Mouse (Mus musculus) hindbrain, embryonic 12.5 days (tissue): ENCODE measurements around the gene Tesc. TPM values are rescaled to one million over a fixed set of nuclear protein-coding genes. Genes with fewer than 3 reads are reported as not detected.
A peak's percentile ranks its signal among the peaks of the same experiment; 100 is the strongest.

Experiments used
- ATAC-seq: fragments of 200-750 bp; cut with Nextera tagmentation; 2 replicates; pipeline ENCODE4 v1.8.0; 2017; ENCODE audit warnings: moderate TSS enrichment; ENCODE audit not compliant: low FRiP score
- H3K27ac ChIP-seq: fragments of 300-500 bp; sonication (generic); 2 replicates; pipeline ENCODE4 v1.5.1; 2016; ENCODE audit warnings: mild to moderate bottlenecking
- H3K27me3 ChIP-seq: fragments of 300-500 bp; sonication (generic); 2 replicates; pipeline ENCODE4 v1.6.1; 2016; ENCODE audit warnings: mild to moderate bottlenecking
- H3K36me3 ChIP-seq: fragments of 300-500 bp; sonication (generic); 2 replicates; pipeline ENCODE4 v1.6.1; 2016; ENCODE audit warnings: mild to moderate bottlenecking
- H3K4me1 ChIP-seq: fragments of 300-500 bp; sonication (generic); 2 replicates; pipeline ENCODE4 v1.6.1; 2016
- H3K4me2 ChIP-seq: fragments of 300-500 bp; sonication (generic); replicated peaks from 2 replicates; pipeline ENCODE4 v1.6.1; 2016; ENCODE audit warnings: mild to moderate bottlenecking
- H3K4me3 ChIP-seq: fragments of 300-500 bp; sonication (generic); 2 replicates; pipeline ENCODE4 v1.5.1; 2016; ENCODE audit warnings: mild to moderate bottlenecking
- H3K9ac ChIP-seq: fragments of 300-500 bp; sonication (generic); 2 replicates; pipeline ENCODE4 v1.6.1; 2016; ENCODE audit warnings: mild to moderate bottlenecking, moderate library complexity
- H3K9me3 ChIP-seq: fragments of 300-500 bp; sonication (generic); replicated peaks from 2 replicates; pipeline ENCODE4 v1.6.1; 2016; ENCODE audit warnings: mild to moderate bottlenecking
- WGBS: fragments of 180-500 bp; shearing (Covaris S2); methylation state at CpG from one replicate; pipeline ENCODE4 v1.1.7; 2016; 5-methylcytosine and 5-hydroxymethylcytosine counted together
- polyA plus RNA-seq: library from polyadenylated mRNA; unstranded; fragments of >200 nt; fragmentation: Nextera tagmentation; extraction: Ambion mirVana; gene quantifications from 2 replicates; pipeline ENCODE4 v1.2.1, GENCODE M21; 2016

Tesc gene
- polyA plus RNA-seq, 1 experiment from 2014 or later = 0.56 TPM

- H3K36me3 ChIP-seq = peaks cover 42% of the 10 kb centered on the region
- peaks cover 39% of the 10 kb centered on the region for H3K4me1 ChIP-seq
- no peak for ATAC-seq
These were observed 40.0 kb downstream of the Tesc start for GRCm38 (mm10) chr5:118067572-118067971.

GRCm38 (mm10) chr5:118067984-118068494, 40.5 kb downstream of the Tesc start:
- 87% methylated on average over 9 of the region's 9 CpGs for WGBS
- Histone ChIP-seq H3K4me2 (no peak overlapping the region), H3K4me3 (no peak overlapping the region), H3K9ac (no peak overlapping the region), H3K36me3 (peaks cover 42% of the 10 kb centered on the region), H3K27me3 (no peaks in the 10 kb centered on the region), H3K4me1 (peaks cover 41% of the 10 kb centered on the region), H3K27ac (no peak overlapping the region), H3K9me3 (no peaks in the 10 kb centered on the region)
- no peak for ATAC-seq

More at GRCm38 (mm10) chr5:118067572-118067971, 40.0 kb downstream of the Tesc start:
- Histone ChIP-seq H3K4me2 (no peak overlapping the region), H3K27ac (no peak overlapping the region), H3K9me3 (no peaks in the 10 kb centered on the region), H3K9ac (no peak overlapping the region), H3K27me3 (no peaks in the 10 kb centered on the region), H3K4me3 (no peak overlapping the region)
- 83% methylated on average over 4 of the region's 4 CpGs for WGBS

DNA sequence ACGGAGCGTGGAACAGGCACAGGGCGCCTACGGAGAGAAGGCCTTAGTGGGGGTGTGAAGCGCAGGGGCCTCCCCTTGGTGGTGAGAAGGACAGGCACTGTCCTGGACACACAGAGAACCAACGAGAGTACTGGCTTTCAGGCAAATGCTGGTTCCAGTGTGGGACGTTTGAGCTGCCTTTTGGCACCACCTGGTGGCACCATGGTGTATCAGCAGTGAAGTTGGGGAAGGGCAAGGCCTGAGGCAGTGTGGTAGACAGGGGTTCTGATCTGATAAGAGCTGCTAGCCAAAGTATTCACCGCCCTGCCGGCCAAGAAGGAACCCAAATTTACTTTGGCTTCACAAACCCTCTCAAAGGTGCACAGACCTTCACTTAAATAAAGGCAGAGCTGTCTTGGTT, 41.8 kb downstream of the Tesc start:
- H3K9me3 ChIP-seq = no peaks in the 10 kb centered on the region
- 53% methylated on average over 9 of the region's 9 CpGs for WGBS
- peak; percentile 17; the same call in 1 of the 2 replicates for ATAC-seq
- H3K4me2 ChIP-seq = no peak overlapping the region
- no peaks in the 10 kb centered on the region for H3K27me3 ChIP-seq
- no peak overlapping the region for H3K27ac ChIP-seq
- H3K9ac ChIP-seq = no peak overlapping the region
- peaks cover 39% of the 10 kb centered on the region for H3K4me1 ChIP-seq
- no peak overlapping the region for H3K4me3 ChIP-seq
- H3K36me3 ChIP-seq = peaks cover 47% of the 10 kb centered on the region

DNA sequence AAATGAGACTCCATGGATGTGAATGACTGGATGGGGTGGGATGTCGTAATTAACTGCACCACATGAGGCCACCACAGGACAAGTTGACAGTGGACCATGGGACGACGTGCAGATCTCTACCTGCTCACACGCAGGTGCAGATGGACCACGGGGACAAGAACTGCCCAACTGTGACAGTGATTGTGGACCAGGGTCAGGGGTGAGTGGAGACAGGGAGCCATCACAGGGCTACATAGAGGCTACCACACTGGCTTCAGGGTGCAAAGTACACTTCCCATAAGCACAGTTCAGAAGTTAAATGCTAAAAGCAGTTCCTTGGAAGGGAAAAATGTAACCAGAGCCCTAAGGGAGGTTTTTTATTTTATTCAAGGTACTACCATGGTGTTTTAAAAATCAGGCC, 44.2 kb downstream of the Tesc start:
- Histone ChIP-seq H3K9ac (no peak overlapping the region), H3K27me3 (no peaks in the 10 kb centered on the region), H3K4me3 (no peak overlapping the region), H3K27ac (no peak overlapping the region), H3K36me3 (peaks cover 47% of the 10 kb centered on the region), H3K4me1 (peaks cover 20% of the 10 kb centered on the region), H3K4me2 (no peak overlapping the region), H3K9me3 (no peaks in the 10 kb centered on the region)
- ATAC-seq = no peak
- 75% methylated on average over 5 of the region's 5 CpGs for WGBS

GRCm38 (mm10) chr5:118073213-118073773, 45.8 kb downstream of the Tesc start:
- H3K36me3 ChIP-seq = peaks cover 44% of the 10 kb centered on the region
- WGBS = 71% methylated on average over 15 of the region's 15 CpGs
- H3K27me3 ChIP-seq = no peaks in the 10 kb centered on the region
- peak overlapping the region; percentile 49; the same call in 1 of the 2 replicates for H3K27ac ChIP-seq
- no peaks in the 10 kb centered on the region for H3K9me3 ChIP-seq
- peak; percentile 35; the same call in 1 of the 2 replicates for ATAC-seq
- no peak overlapping the region for H3K4me2 ChIP-seq
- no peak overlapping the region for H3K4me3 ChIP-seq
- no peak overlapping the region for H3K9ac ChIP-seq
- peaks cover 23% of the 10 kb centered on the region for H3K4me1 ChIP-seq

DNA sequence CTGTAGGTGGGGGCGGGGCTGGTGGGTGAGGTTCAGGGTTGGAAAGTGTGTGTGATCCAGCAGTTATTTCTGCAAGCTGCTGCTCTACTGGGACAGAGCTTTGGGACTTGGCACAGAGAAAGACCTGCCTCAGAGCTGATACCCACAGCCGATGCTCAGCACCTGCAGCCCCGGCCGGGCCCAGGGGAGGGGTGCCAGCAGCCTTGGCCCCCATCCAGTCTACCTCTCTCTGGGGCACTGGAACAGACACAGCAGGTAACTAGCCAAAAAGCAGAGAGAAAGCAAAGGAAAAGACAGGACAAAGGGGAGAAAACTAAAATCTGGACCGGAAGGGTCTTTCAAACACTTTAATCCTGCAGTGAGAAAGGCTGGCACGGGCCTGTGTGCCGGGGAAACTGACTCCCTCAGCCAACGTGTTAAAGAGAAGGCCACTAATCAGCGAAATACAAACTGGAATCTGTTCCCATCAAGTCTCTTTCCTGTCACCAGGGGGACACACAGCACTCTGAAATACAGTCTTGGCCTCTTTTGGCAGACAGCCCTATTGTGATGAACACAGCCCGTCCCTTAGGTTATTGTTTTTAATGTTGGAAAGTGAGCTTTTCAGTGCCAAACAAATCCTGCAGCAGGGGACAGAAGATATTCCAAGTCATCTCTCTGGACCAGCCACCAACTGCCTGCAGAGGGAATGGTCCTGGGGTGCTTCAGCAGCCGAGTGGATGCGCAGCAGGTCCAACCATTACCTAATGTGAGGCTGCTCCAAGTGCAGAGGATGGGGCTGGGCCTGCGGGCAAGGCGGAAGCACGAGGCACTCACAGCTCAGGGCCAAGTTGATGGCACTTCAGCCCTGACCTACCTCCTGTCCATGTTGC, 49.4 kb downstream of the Tesc start:
- no peak for ATAC-seq
- H3K9me3 ChIP-seq = no peaks in the 10 kb centered on the region
- H3K4me2 ChIP-seq = no peak overlapping the region
- H3K36me3 ChIP-seq = peaks cover 36% of the 10 kb centered on the region
- H3K4me3 ChIP-seq = no peak overlapping the region
- H3K4me1 ChIP-seq = peaks cover 50% of the 10 kb centered on the region
- no peak overlapping the region for H3K27ac ChIP-seq
- no peaks in the 10 kb centered on the region for H3K27me3 ChIP-seq
- 87% methylated on average over 15 of the region's 15 CpGs for WGBS
- no peak overlapping the region for H3K9ac ChIP-seq

DNA sequence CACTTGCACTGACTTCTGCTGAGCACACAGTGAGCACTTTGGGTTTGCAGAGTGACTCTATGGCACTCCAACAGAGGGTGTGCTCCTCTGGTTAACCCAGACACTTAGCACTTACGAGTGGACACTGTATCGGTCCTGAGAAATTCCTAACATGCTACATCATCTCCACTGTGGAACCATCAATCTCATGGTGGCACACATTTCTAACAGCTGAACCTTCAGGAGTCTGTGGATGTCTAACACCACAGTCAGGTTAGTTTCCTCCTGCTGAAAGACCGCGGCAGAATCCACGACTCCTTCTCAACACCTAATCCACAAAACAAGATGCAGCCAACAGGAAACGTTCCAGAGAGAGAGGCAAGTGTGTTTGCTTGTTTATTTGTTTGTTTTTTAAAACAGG, 51.0 kb downstream of the Tesc start:
- H3K36me3 ChIP-seq = peaks cover 36% of the 10 kb centered on the region
- H3K27ac ChIP-seq = no peak overlapping the region; the same call in 1 of the 2 replicates
- WGBS = 87% methylated on average over 6 of the region's 6 CpGs
- no peak for ATAC-seq
- no peak overlapping the region for H3K4me3 ChIP-seq
- no peak overlapping the region for H3K4me2 ChIP-seq
- H3K27me3 ChIP-seq = no peaks in the 10 kb centered on the region
- H3K4me1 ChIP-seq = peaks cover 59% of the 10 kb centered on the region
- H3K9me3 ChIP-seq = no peaks in the 10 kb centered on the region
- H3K9ac ChIP-seq = no peak overlapping the region

GRCm38 (mm10) chr5:118079354-118079753, 51.8 kb downstream of the Tesc start:
- no peaks in the 10 kb centered on the region for H3K27me3 ChIP-seq
- H3K4me2 ChIP-seq = no peak overlapping the region
- no peak overlapping the region for H3K4me3 ChIP-seq
- H3K27ac ChIP-seq = peak overlapping the region; percentile 67
- 40% methylated on average over 6 of the region's 6 CpGs for WGBS
- H3K9ac ChIP-seq = no peak overlapping the region
- no peak for ATAC-seq
- no peaks in the 10 kb centered on the region for H3K9me3 ChIP-seq
- H3K36me3 ChIP-seq = peaks cover 30% of the 10 kb centered on the region
- peaks cover 62% of the 10 kb centered on the region for H3K4me1 ChIP-seq

DNA sequence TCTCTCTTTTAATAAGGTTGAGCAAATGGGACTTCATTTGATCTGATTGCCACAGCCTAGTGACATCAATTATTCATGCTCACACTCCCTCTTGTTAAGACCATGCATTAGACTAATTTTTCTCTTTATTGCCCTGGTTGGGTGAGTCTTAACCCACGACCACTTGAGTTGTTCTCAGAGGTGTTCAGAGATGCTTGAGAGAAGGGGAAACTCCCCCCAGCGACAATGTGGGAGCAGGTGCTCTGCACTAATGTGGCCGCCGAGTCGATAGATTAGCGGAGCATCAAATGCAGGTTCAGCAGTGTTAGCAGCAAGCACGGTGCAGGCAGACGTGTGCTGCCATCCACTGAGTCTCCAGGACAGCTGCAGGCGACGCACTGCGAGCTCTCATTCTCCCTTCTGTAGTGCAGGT, 52.3 kb downstream of the Tesc start:
- 47% methylated on average over 11 of the region's 11 CpGs for WGBS
- Histone ChIP-seq H3K4me3 (no peak overlapping the region), H3K36me3 (peaks cover 28% of the 10 kb centered on the region), H3K27ac (peak overlapping the region; percentile 67), H3K4me2 (no peak overlapping the region), H3K4me1 (peaks cover 67% of the 10 kb centered on the region), H3K27me3 (no peaks in the 10 kb centered on the region), H3K9me3 (no peaks in the 10 kb centered on the region), H3K9ac (no peak overlapping the region)
- ATAC-seq = peak; percentile 76

GRCm38 (mm10) chr5:118081374-118081949, 53.9 kb downstream of the Tesc start:
- Histone ChIP-seq H3K27ac (peak overlapping the region; percentile 67), H3K4me3 (no peak overlapping the region), H3K27me3 (no peaks in the 10 kb centered on the region), H3K4me1 (peaks cover 80% of the 10 kb centered on the region), H3K36me3 (peaks cover 11% of the 10 kb centered on the region), H3K9me3 (no peaks in the 10 kb centered on the region), H3K4me2 (no peak overlapping the region), H3K9ac (no peak overlapping the region)
- ATAC-seq = no peak
- 62% methylated on average over 9 of the region's 9 CpGs for WGBS

- Histone ChIP-seq H3K4me2 (no peak overlapping the region), H3K4me3 (no peak overlapping the region), H3K9me3 (no peaks in the 10 kb centered on the region), H3K9ac (no peak overlapping the region), H3K36me3 (peaks cover 6% of the 10 kb centered on the region), H3K27ac (peak overlapping the region; percentile 67; the same call in 1 of the 2 replicates), H3K4me1 (peaks cover 85% of the 10 kb centered on the region), H3K27me3 (no peaks in the 10 kb centered on the region)
- no peak for ATAC-seq
- WGBS = 70% methylated on average over 6 of the region's 6 CpGs
These were observed 54.5 kb downstream of the Tesc start for GRCm38 (mm10) chr5:118081996-118082395.

GRCm38 (mm10) chr5:118083060-118083638, 55.6 kb downstream of the Tesc start:
- Histone ChIP-seq H3K4me2 (no peak overlapping the region), H3K9me3 (no peaks in the 10 kb centered on the region), H3K4me1 (peaks cover 85% of the 10 kb centered on the region), H3K36me3 (no peaks in the 10 kb centered on the region), H3K4me3 (no peak overlapping the region), H3K27me3 (no peaks in the 10 kb centered on the region), H3K9ac (no peak overlapping the region), H3K27ac (peak overlapping the region; percentile 75)
- ATAC-seq = no peak
- 57% methylated on average over 12 of the region's 12 CpGs for WGBS
